Mouse (Mus musculus) B cell, adult 2 months (primary cell): Measurements from ENCODE around the gene Rrp1b.

Experiments used
- DNase-seq, 2 experiments: peaks; one replicate each; pipeline ENCODE4 v3.0.0; 2022

The Rrp1b gene

GRCm38 (mm10) chr17:32035609-32036508 is at the start of gene Rrp1b, which contains the start of gene Hsf2bp:
Rrp1b (plus strand) TSS chr17:32036100.
Hsf2bp (minus strand) TSS chr17:32036349.
- DNase-seq = peak; percentile 79 to 83

- no peak for DNase-seq
Measured at GRCm38 (mm10) chr17:31986915-31987314, 49.0 kb upstream of the Rrp1b start.

- no peak for DNase-seq
Measured at GRCm38 (mm10) chr17:31989035-31989434, 46.9 kb upstream of the Rrp1b start.

- no peak for DNase-seq
Measured at GRCm38 (mm10) chr17:31992004-31992403, 43.9 kb upstream of the Rrp1b start.

GRCm38 (mm10) chr17:31993354-31993753 is 42.5 kb upstream of the Rrp1b start:
- DNase-seq = no peak

GRCm38 (mm10) chr17:31994132-31994531 is 41.8 kb upstream of the Rrp1b start:
- DNase-seq = no peak

- no peak for DNase-seq
Measured at GRCm38 (mm10) chr17:31995784-31996183, 40.1 kb upstream of the Rrp1b start.

- DNase-seq = no peak
Measured at GRCm38 (mm10) chr17:31996331-31996730, 39.6 kb upstream of the Rrp1b start.

- DNase-seq = no peak
Measured at GRCm38 (mm10) chr17:31998351-31998750, 37.5 kb upstream of the Rrp1b start.

GRCm38 (mm10) chr17:32003251-32003650 is 32.6 kb upstream of the Rrp1b start:
- DNase-seq = no peak

- DNase-seq = no peak
Measured at GRCm38 (mm10) chr17:32006800-32007199, 29.1 kb upstream of the Rrp1b start.

GRCm38 (mm10) chr17:32011694-32012093 is 24.2 kb upstream of the Rrp1b start:
- DNase-seq = peak in 1 of 2 experiments; percentile 14

GRCm38 (mm10) chr17:32012254-32012653 is 23.6 kb upstream of the Rrp1b start:
- no peak for DNase-seq

- no peak for DNase-seq
Measured at GRCm38 (mm10) chr17:32013659-32014058, 22.2 kb upstream of the Rrp1b start.

GRCm38 (mm10) chr17:32016481-32016880 is 19.4 kb upstream of the Rrp1b start:
- DNase-seq = no peak

GRCm38 (mm10) chr17:32018127-32018894 is 17.6 kb upstream of the Rrp1b start:
- DNase-seq = no peak

- DNase-seq = no peak
Measured at GRCm38 (mm10) chr17:32021981-32022380, 13.9 kb upstream of the Rrp1b start.

- no peak for DNase-seq
Measured at GRCm38 (mm10) chr17:32022551-32022950, 13.3 kb upstream of the Rrp1b start.

GRCm38 (mm10) chr17:32023088-32023487 is 12.8 kb upstream of the Rrp1b start:
- DNase-seq = no peak

GRCm38 (mm10) chr17:32024671-32025073 is 11.2 kb upstream of the Rrp1b start:
- DNase-seq = no peak

- DNase-seq = peak; percentile 73 to 75
Measured at GRCm38 (mm10) chr17:32025386-32025785, 10.5 kb upstream of the Rrp1b start.

GRCm38 (mm10) chr17:32027666-32028065 is 8.2 kb upstream of the Rrp1b start:
- DNase-seq = no peak

- no peak for DNase-seq
Measured at GRCm38 (mm10) chr17:32028301-32028700, 7.6 kb upstream of the Rrp1b start.

- no peak for DNase-seq
Measured at GRCm38 (mm10) chr17:32031684-32032083, 4.2 kb upstream of the Rrp1b start.
